Mouse (Mus musculus) MEL (cell line): Measurements from ENCODE around the gene Rfx4. TPM values are rescaled to one million over a fixed set of nuclear protein-coding genes. Genes with fewer than 3 reads are reported as not detected.

Experiments used
- DNase-seq: peaks from one replicate; pipeline ENCODE4 v3.0.0; 2011; ENCODE audit warnings: low read depth, low spot score
- H3K27ac ChIP-seq: 2 replicates; pipeline ENCODE4 v1.5.1; 2012; ENCODE audit warnings: low read depth, mild to moderate bottlenecking, control low read depth, low read length, moderate library complexity; ENCODE audit not compliant: control insufficient read depth
- H3K27me3 ChIP-seq, 2 experiments: fragments of 150-350 bp in 1 of 2; sonication (generic) in 1 of 2; 2 replicates each; pipeline ENCODE4 v1.6.1; 2012; ENCODE audit warnings: low read length in 2 of 2, mild to moderate bottlenecking in 2 of 2, improper control_type of control experiment in 1 of 2, moderate library complexity in 1 of 2; ENCODE audit not compliant: insufficient read depth in 2 of 2, control insufficient read depth in 1 of 2
- H3K36me3 ChIP-seq, 2 experiments: 2 replicates each; pipeline ENCODE4 v1.6.1; 2012 to 2014; ENCODE audit warnings: low read length in 2 of 2, improper control_type of control experiment in 1 of 2, inconsistent platforms in 1 of 2, mild to moderate bottlenecking in 1 of 2; ENCODE audit not compliant: insufficient read depth in 2 of 2, control insufficient read depth in 1 of 2
- H3K4me1 ChIP-seq, 2 experiments: fragments of 150-350 bp in 1 of 2; sonication (generic) in 1 of 2; 2 replicates each; pipeline ENCODE4 v1.6.1; 2012; ENCODE audit warnings: low read length in 2 of 2, improper control_type of control experiment in 1 of 2, mild to moderate bottlenecking in 1 of 2; ENCODE audit not compliant: insufficient read depth in 2 of 2, control insufficient read depth in 1 of 2
- H3K4me3 ChIP-seq, 2 experiments: fragments of 150-350 bp in 1 of 2; sonication (generic) in 1 of 2; 2 replicates each; pipeline ENCODE4 v1.5.1; 2012; ENCODE audit warnings: low read depth in 2 of 2, low read length in 2 of 2, mild to moderate bottlenecking in 2 of 2, moderate library complexity in 2 of 2, control low read depth in 1 of 2, improper control_type of control experiment in 1 of 2; ENCODE audit not compliant: control insufficient read depth in 1 of 2, insufficient read depth in 1 of 2
- H3K79me2 ChIP-seq: 2 replicates; pipeline ENCODE4 v1.6.1; 2012; ENCODE audit warnings: mild to moderate bottlenecking, low read length, moderate library complexity; ENCODE audit not compliant: control insufficient read depth, poor library complexity, insufficient read depth
- H3K9ac ChIP-seq: 2 replicates; pipeline ENCODE4 v1.6.1; 2012; ENCODE audit warnings: low read depth, mild to moderate bottlenecking, control low read depth, low read length, moderate library complexity; ENCODE audit not compliant: control insufficient read depth, poor library complexity, severe bottlenecking
- H3K9me3 ChIP-seq: fragments of 150-350 bp; sonication (generic); replicated peaks from 2 replicates; pipeline ENCODE4 v1.6.1; 2012; ENCODE audit warnings: mild to moderate bottlenecking, low read length, improper control_type of control experiment, moderate library complexity; ENCODE audit not compliant: insufficient read depth
- BHLHE40 ChIP-seq: IDR thresholded peaks from 2 replicates; pipeline ENCODE4 v1.6.1; 2012; ENCODE audit warnings: low read depth, mild to moderate bottlenecking, inconsistent platforms, low read length, improper control_type of control experiment, borderline replicate concordance
- CHD1 ChIP-seq: IDR thresholded peaks from 2 replicates; pipeline ENCODE4 v1.6.1; 2012; ENCODE audit warnings: low read depth, mild to moderate bottlenecking, inconsistent platforms, low read length, improper control_type of control experiment
- CHD2 ChIP-seq: IDR thresholded peaks from 2 replicates; pipeline ENCODE4 v1.6.1; 2011; ENCODE audit warnings: low read length, improper control_type of control experiment
- CTCF ChIP-seq, 3 experiments: IDR thresholded peaks in 2 of 3; conservative IDR thresholded peaks in 1 of 3; 2 replicates each; pipeline ENCODE4 v1.5.1; 2011 to 2012; ENCODE audit warnings: low read length in 3 of 3, low read depth in 2 of 3, mild to moderate bottlenecking in 2 of 3, improper control_type of control experiment in 1 of 3, inconsistent platforms in 1 of 3, mixed read lengths in 1 of 3, moderate library complexity in 1 of 3; ENCODE audit not compliant: control insufficient read depth in 1 of 3, insufficient read depth in 1 of 3, poor library complexity in 1 of 3, severe bottlenecking in 1 of 3
- E2F4 ChIP-seq: IDR thresholded peaks from 2 replicates; pipeline ENCODE4 v1.6.1; 2011; ENCODE audit warnings: low read depth, low read length, improper control_type of control experiment, borderline replicate concordance
- EP300 ChIP-seq, 2 experiments: IDR thresholded peaks; 2 replicates each; pipeline ENCODE4 v1.6.1; 2011; ENCODE audit warnings: improper control_type of control experiment in 2 of 2, low read length in 2 of 2, low read depth in 1 of 2, mild to moderate bottlenecking in 1 of 2
- GATA1 ChIP-seq: IDR thresholded peaks from 2 replicates; pipeline ENCODE4 v1.6.1; 2011; ENCODE audit warnings: low read depth, low read length, improper control_type of control experiment
- HCFC1 ChIP-seq: IDR thresholded peaks from 2 replicates; pipeline ENCODE4 v1.6.1; 2012; ENCODE audit warnings: low read depth, mild to moderate bottlenecking, inconsistent platforms, low read length, improper control_type of control experiment, moderate library complexity
- KAT2A ChIP-seq: conservative IDR thresholded peaks from 2 replicates; pipeline ENCODE4 v1.6.1; 2012; ENCODE audit warnings: low read depth, low read length, improper control_type of control experiment, inconsistent platforms
- MAFK ChIP-seq: IDR thresholded peaks from 2 replicates; pipeline ENCODE4 v1.6.1; 2011; ENCODE audit warnings: low read depth, mild to moderate bottlenecking, low read length, improper control_type of control experiment, borderline replicate concordance
- MAZ ChIP-seq: IDR thresholded peaks from 2 replicates; pipeline ENCODE4 v1.6.1; 2012; ENCODE audit warnings: low read depth, mild to moderate bottlenecking, inconsistent platforms, low read length, improper control_type of control experiment
- MEF2A ChIP-seq: IDR thresholded peaks from 2 replicates; pipeline ENCODE4 v1.6.1; 2014; ENCODE audit warnings: low read depth, mild to moderate bottlenecking, inconsistent platforms, low read length, improper control_type of control experiment; ENCODE audit not compliant: poor library complexity, insufficient replicate concordance, severe bottlenecking; ENCODE audit errors: extremely low read depth
- MXI1 ChIP-seq: IDR thresholded peaks from 2 replicates; pipeline ENCODE4 v1.6.1; 2011; ENCODE audit warnings: mild to moderate bottlenecking, low read depth, low read length, improper control_type of control experiment
- MYB ChIP-seq: IDR thresholded peaks from 2 replicates; pipeline ENCODE4 v1.6.1; 2011; ENCODE audit warnings: mild to moderate bottlenecking, low read depth, low read length, improper control_type of control experiment
- NELFE ChIP-seq: IDR thresholded peaks from 2 replicates; pipeline ENCODE4 v1.6.1; 2011; ENCODE audit warnings: low read depth, low read length, improper control_type of control experiment
- NRF1 ChIP-seq: IDR thresholded peaks from 2 replicates; pipeline ENCODE4 v1.6.1; 2014; ENCODE audit warnings: low read depth, mild to moderate bottlenecking, inconsistent platforms, low read length, improper control_type of control experiment, moderate library complexity; ENCODE audit not compliant: poor library complexity, insufficient read depth, severe bottlenecking
- RAD21 ChIP-seq: IDR thresholded peaks from 2 replicates; pipeline ENCODE4 v1.6.1; 2011; ENCODE audit warnings: mild to moderate bottlenecking, low read depth, low read length, improper control_type of control experiment
- RCOR1 ChIP-seq: IDR thresholded peaks from 2 replicates; pipeline ENCODE4 v1.6.1; 2012; ENCODE audit warnings: low read depth, mild to moderate bottlenecking, inconsistent platforms, low read length, improper control_type of control experiment
- SMC3 ChIP-seq: IDR thresholded peaks from 2 replicates; pipeline ENCODE4 v1.6.1; 2011; ENCODE audit warnings: low read depth, low read length, improper control_type of control experiment
- TCF12 ChIP-seq: IDR thresholded peaks from 2 replicates; pipeline ENCODE4 v1.6.1; 2014; ENCODE audit warnings: low read depth, mild to moderate bottlenecking, inconsistent platforms, low read length, improper control_type of control experiment, moderate library complexity
- UBTF ChIP-seq: IDR thresholded peaks from 2 replicates; pipeline ENCODE4 v1.6.1; 2012; ENCODE audit warnings: low read depth, mild to moderate bottlenecking, inconsistent platforms, low read length, improper control_type of control experiment, moderate library complexity, borderline replicate concordance; ENCODE audit not compliant: insufficient read depth
- USF1 ChIP-seq: IDR thresholded peaks from 2 replicates; pipeline ENCODE4 v1.6.1; 2014; ENCODE audit warnings: low read depth, mild to moderate bottlenecking, inconsistent platforms, low read length, improper control_type of control experiment, moderate library complexity
- USF2 ChIP-seq, 2 experiments: IDR thresholded peaks; 2 replicates each; pipeline ENCODE4 v1.6.1; 2011 to 2012; ENCODE audit warnings: improper control_type of control experiment in 2 of 2, low read length in 2 of 2, borderline replicate concordance in 1 of 2, inconsistent platforms in 1 of 2, low read depth in 1 of 2, mild to moderate bottlenecking in 1 of 2; ENCODE audit not compliant: insufficient read depth in 1 of 2
- ZKSCAN1 ChIP-seq: IDR thresholded peaks from 2 replicates; pipeline ENCODE4 v1.6.1; 2012; ENCODE audit warnings: low read depth, mild to moderate bottlenecking, inconsistent platforms, low read length, improper control_type of control experiment, moderate library complexity
- ZMIZ1 ChIP-seq: IDR thresholded peaks from 2 replicates; pipeline ENCODE4 v1.6.1; 2012; ENCODE audit warnings: low read depth, mild to moderate bottlenecking, inconsistent platforms, low read length, improper control_type of control experiment, moderate library complexity
- polyA plus RNA-seq, 2 experiments: library from polyadenylated mRNA; stranded (reverse) in 1 of 2; unstranded in 1 of 2; fragments of >175 nt in 1 of 2; fragments of >200 nt in 1 of 2; gene quantifications; 2 replicates each; pipeline versions ENCODE4 v1.2.1 to v1.2.4; 2012; ENCODE audit warnings: low replicate concordance in 2 of 2, low read depth in 1 of 2; ENCODE audit not compliant: insufficient read length in 2 of 2, insufficient read depth in 1 of 2, missing spikeins in 1 of 2
- total RNA-seq: library from RNA; depleted of rRNA; stranded (reverse); fragments of 300-350 nt; gene quantifications from 2 replicates; pipeline ENCODE4 v1.2.3, GENCODE M21; 2012

The Rfx4 gene
- total and polyA plus RNA-seq, 3 experiments = not detected

- DNase-seq = no peak
- Histone ChIP-seq H3K79me2 (no peaks in the 10 kb centered on the region), H3K36me3 (no peaks in the 10 kb centered on the region), H3K9me3 (no peaks in the 10 kb centered on the region), H3K4me1 (no peaks in the 10 kb centered on the region), H3K27ac (no peak overlapping the region), H3K27me3 (peaks cover 0 to 1% of the 10 kb centered on the region in 2 experiments; a peak in 1 of 4 replicates), H3K4me3 (no peak overlapping the region), H3K9ac (no peak overlapping the region)
- TF ChIP-seq HCFC1 = no peak
- TF ChIP-seq NRF1 = no peak
- no peak for TF ChIP-seq MAZ
- no peak for TF ChIP-seq TCF12
- TF ChIP-seq CHD1 = no peak
- no peak for TF ChIP-seq GATA1
- TF ChIP-seq MXI1 = no peak
- no peak for TF ChIP-seq UBTF
- no peak for TF ChIP-seq USF1
- TF ChIP-seq RCOR1 = no peak
- no peak for TF ChIP-seq EP300 (IDR thresholded peaks at IDR 0.05; ENCODE audit: low read depth in 1 of 2, low read length in 2 of 2)
- TF ChIP-seq CHD2 = no peak
- TF ChIP-seq USF2 (IDR thresholded peaks at IDR 0.05; ENCODE audit: borderline replicate concordance in 1 of 2, insufficient read depth in 1 of 2, low read depth in 1 of 2, low read length in 2 of 2) = no peak
- TF ChIP-seq NELFE = no peak
- no peak for TF ChIP-seq ZMIZ1
Observed at GRCm38 (mm10) chr10:84858371-84858770, 102.5 kb downstream of the Rfx4 start.

GRCm38 (mm10) chr10:84858806-84859496 lies 103.1 kb downstream of the Rfx4 start:
- H3K9me3 ChIP-seq = no peaks in the 10 kb centered on the region
- no peaks in the 10 kb centered on the region for H3K79me2 ChIP-seq
- TF ChIP-seq MYB (no peak), E2F4 (no peak), NRF1 (no peak), MAFK (no peak), SMC3 (no peak), UBTF (no peak), ZKSCAN1 (no peak), NELFE (no peak), KAT2A (no peak), TCF12 (no peak), RAD21 (no peak), HCFC1 (no peak), CTCF (IDR thresholded peaks at IDR 0.05 in 2 of 3, conservative IDR thresholded peaks at IDR 0.05 in 1 of 3; ENCODE audit: control insufficient read depth in 1 of 3, insufficient read depth in 1 of 3, low read depth in 2 of 3, low read length in 3 of 3, poor library complexity in 1 of 3, severe bottlenecking in 1 of 3) (no peak), MEF2A (no peak), BHLHE40 (no peak)
- H3K27ac ChIP-seq = no peak overlapping the region
- no peak overlapping the region for H3K4me3 ChIP-seq
- H3K4me1 ChIP-seq = no peaks in the 10 kb centered on the region
- H3K9ac ChIP-seq = no peak overlapping the region
- no peaks in the 10 kb centered on the region for H3K36me3 ChIP-seq
- DNase-seq = no peak
- peaks cover 0 to 1% of the 10 kb centered on the region in 2 experiments; a peak in 1 of 4 replicates for H3K27me3 ChIP-seq
